Mouse (Mus musculus) testis, postnatal 14 days (tissue): ENCODE measurements around the gene Fbxo36.

Experiments used
- DNase-seq: peaks from one replicate; pipeline ENCODE4 v3.0.0; 2021; ENCODE audit warnings: low spot score

Gene Fbxo36

GRCm38 (mm10) chr1:84859597-84859996 is 20.0 kb downstream of the Fbxo36 start:
- DNase-seq: no peak

DNA sequence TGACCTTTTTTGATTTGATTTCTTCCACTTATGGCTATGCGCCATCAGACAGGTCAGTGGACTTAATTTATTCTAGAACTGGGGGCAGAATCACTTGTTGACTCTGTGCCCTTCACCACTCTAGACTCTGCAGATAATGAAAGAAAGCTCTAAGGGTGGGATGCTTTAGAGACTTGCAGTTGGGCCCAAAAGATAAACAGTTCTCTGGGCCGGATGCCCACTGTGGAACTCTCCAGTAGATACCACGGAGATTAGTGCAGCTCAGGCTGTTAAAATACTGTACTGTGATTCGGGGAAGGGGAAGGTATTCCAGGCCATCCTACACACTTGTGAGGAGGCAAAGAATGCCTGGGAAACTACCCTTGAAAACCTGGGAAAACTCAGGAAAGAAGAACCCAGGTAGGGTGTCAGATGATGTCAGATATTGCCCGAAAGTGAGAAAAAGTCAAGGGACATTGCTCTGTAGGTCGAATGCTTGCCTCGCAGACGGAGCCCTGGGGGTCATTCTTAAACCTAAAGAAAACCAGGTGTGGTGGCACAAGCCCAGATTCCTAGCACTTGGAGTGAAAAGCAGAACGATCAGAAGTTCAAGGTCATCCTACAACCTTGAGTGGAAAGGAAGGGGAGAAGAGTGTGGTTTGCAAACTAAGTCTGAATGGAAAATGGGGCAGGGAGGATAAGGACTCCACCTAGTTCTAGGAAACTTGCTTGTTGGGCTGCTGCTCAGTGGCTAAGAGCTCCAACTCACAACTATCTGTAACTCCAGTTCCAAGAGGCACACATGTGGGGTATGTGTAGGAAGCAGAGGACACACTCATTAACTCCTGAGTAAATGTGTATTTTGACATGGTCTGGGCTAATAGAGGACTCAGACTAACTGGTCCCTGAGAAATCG is 21.0 kb downstream of the Fbxo36 start:
- peak; percentile 42 for DNase-seq

GRCm38 (mm10) chr1:84861255-84861630 is 21.6 kb downstream of the Fbxo36 start:
- DNase-seq: no peak

DNA sequence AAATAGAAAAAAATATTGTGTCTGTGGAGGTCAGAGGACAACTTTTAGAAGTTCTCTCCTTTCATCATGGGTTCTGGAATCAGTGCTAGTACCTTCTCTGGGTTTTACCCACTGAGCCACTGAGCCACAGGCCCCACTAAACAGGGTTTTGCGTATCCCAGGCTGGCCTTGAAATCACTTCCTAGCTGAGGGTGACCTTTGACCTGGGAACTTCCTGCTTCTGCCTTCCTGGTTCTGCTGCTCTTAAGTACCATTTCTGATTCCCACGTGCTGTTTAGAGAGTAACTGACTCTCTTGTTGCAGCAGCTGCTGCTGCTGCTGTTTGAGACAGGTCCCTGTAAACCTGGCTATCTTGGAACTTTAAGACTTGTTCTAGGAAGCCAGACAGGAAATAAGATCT is 25.0 kb downstream of the Fbxo36 start:
- no peak for DNase-seq

DNA sequence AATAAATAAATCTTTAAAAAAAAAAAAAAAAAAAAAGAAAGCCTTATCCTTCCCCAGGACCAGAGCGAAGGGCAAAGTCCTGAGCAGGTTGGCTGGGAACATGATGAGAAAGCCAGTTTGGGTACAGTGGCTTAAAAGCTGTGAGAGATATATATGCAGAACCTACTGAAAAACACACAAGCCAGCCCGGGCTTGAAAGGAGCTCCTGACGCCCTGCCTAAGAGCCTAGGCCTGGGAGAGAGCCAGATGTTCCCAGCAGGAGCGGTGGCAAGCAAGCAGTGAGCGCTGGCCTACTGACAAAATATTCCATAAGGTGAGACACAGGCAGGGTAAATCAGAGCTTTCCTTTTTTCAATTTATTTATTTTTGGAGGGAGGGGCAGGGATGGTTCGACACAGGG is 26.6 kb downstream of the Fbxo36 start:
- no peak for DNase-seq

GRCm38 (mm10) chr1:84866706-84867230 is 27.1 kb downstream of the Fbxo36 start:
- DNase-seq: no peak

DNA sequence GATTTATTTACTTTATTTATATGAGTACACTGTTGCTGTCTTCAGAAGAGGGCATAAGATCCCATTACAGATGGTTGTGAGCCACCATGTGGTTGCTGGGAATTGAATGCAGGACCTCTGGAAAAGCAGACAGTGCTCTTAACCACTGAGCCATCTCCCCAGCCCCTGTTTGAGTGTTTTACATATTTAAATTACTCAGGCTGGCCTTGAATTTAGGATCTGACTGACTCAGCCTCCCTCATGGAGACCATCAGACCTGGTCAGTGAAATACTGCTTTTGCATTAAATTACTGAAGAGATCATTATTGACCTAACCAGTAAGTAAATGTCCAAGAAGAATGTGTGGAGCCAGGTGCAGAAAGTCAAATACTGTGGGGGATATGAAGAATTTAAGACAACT is 28.7 kb downstream of the Fbxo36 start:
- DNase-seq: no peak

GRCm38 (mm10) chr1:84868841-84869240 is 29.2 kb downstream of the Fbxo36 start:
- DNase-seq: no peak

DNA sequence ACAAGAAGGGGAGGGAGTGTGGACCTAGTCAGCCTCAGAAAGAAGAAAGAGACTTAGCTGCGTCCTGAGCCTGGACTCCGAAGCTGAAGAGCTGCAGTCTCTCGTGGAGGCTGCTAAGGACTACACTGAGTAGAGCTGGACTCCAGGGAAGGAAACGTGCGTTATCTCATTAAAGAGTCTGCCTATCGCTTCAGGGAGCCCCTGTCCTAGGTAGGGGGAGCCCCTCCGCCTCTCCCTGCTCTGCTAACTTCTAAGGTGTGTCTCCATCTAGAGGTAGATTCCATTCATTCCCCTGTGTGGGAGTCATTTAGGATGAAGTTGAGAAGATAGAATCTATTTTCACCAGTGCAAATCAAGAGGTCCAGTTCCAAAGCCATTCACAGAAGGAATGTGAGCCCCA is 29.9 kb downstream of the Fbxo36 start:
- no peak for DNase-seq

GRCm38 (mm10) chr1:84871131-84871530 is 31.5 kb downstream of the Fbxo36 start:
- no peak for DNase-seq

GRCm38 (mm10) chr1:84872105-84872504 is 32.5 kb downstream of the Fbxo36 start:
- no peak for DNase-seq

- DNase-seq: no peak
Measured at GRCm38 (mm10) chr1:84872939-84873338, 33.3 kb downstream of the Fbxo36 start.

DNA sequence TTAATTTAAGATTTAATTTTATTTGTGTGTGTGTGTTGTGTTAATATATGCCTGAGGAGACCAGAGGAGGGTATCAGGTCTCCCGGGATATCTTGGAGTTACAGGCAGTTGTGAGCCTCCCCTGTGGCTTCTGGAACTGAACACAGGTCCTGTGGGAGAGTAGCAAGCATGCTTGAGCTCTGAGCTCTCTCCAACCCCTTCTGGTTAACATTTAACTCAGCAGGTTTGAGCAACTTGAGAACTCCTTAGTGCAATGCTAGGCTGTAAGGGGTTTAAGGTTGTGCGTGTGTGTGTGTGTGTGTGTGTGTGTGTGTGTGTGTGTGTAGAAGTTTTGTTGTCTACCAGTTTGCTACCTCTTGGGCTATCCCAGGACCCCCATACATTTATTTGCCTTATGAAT is 37.9 kb downstream of the Fbxo36 start:
- no peak for DNase-seq

DNA sequence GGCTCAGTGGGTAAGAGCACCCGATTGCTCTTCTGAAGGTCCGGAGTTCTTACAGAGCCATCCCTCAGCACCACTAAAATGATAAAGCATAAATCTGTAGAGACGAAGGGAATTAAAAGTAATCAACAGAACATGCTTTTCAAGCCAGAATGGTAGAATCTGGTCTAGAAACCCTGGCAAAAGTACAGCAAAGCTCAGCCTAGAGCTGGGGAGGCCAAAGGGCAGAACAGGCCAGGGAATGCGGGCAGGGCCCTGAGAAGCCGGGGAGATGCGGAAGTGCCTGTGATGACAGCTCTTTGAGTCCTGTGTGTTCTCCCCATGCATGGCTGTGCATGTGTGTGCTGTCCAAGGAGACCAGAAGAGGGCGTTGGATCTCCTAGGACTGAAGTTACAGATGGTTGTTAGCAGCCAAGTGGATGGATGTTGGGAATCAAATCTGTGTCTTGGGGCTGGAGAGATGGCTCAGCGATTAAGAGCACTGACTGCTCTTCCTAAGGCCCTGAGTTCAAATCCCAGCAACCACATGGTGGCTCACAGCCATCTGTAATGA is 40.0 kb downstream of the Fbxo36 start:
- no peak for DNase-seq

GRCm38 (mm10) chr1:84881248-84882065 is 41.8 kb downstream of the Fbxo36 start:
- DNase-seq: no peak

DNA sequence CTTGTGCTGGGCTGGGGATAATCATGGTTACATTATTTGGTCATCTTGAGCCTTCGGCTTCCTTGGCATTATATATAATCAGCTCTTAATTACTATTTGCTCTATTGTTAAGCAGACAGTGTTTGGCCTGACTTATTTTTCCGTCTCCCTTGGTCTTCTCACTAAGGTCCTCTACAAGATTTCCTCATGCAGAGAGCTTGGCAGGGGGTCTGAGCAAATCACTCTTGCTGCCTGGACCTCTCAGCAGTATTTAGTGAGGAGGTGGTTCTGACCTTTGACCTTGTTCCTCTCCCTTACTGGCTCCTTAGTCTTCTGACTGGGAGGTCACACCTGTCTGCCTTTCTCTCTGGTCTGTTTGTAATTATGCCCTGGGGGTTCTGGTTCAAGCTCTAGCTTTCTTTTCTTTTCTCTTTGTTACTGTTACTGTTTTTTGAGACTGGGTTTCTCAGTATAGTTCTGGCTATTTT is 42.5 kb downstream of the Fbxo36 start:
- no peak for DNase-seq

GRCm38 (mm10) chr1:84882937-84883336 is 43.3 kb downstream of the Fbxo36 start:
- DNase-seq: no peak

GRCm38 (mm10) chr1:84883889-84884288 is 44.2 kb downstream of the Fbxo36 start:
- no peak for DNase-seq

GRCm38 (mm10) chr1:84885174-84885573 is 45.5 kb downstream of the Fbxo36 start:
- DNase-seq: no peak

DNA sequence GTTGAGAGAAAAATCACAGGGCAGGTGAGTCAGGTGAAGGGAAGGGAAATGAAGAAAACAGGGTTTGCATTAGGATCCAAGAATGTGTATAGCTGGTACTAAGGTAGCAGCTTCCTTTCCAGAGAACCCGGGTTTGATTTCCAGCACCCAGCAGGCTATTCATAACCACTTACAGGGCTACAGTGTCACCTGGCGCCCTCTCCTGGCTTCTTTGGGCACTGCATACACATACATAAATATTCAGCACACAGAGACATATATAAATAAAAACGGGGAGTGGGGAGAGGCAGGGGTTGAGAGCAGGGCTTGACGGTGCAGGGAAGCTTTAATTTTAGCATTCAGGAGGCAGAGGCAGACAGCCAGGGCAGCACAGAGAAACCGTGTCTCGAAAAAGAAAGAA is 46.3 kb downstream of the Fbxo36 start:
- no peak for DNase-seq

GRCm38 (mm10) chr1:84889330-84890004 is 49.8 kb downstream of the Fbxo36 start:
- no peak for DNase-seq

DNA sequence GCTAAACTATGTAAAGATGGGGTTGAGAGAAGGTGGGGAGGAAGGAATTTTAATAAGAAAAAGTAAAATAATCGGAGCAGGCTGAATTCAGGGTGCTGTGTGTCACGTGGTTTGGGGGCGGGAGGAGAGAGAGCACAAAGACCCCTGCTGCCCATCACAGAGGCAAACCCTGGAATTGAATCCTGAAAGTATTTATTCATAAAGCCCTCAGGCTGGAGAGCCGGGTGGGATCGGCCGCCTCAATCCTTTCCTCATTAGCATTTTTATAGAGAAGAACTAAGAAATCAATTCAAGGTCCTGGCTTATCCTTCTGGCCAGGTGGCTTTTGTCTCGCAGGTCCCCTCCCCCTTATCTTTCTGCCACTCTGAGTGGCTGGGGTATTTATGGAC is 50.4 kb downstream of the Fbxo36 start:
- DNase-seq: no peak
